Mouse (Mus musculus) erythroid progenitor cell, adult 5-6 weeks (primary cell): ENCODE measurements at regions not wholly inside any gene's neighbourhood (a gene's known extent, or its start where the extent isn't known, plus 50 kb on each side); places are given as distances from the start of the nearest gene placed in this dataset.
"Not testable (repeated sequence)": the region's sequence is repeated elsewhere in the genome, so short reads cannot be mapped to it uniquely, and the experiment has no call there.

Source experiments
- ATAC-seq: replicated peaks from 2 replicates; pipeline ENCODE4 v1.8.0; 2016; ENCODE audit warnings: moderate number of reproducible peaks, mild to moderate bottlenecking, moderate TSS enrichment, inconsistent platforms; ENCODE audit not compliant: poor library complexity, low FRiP score, severe bottlenecking

DNA sequence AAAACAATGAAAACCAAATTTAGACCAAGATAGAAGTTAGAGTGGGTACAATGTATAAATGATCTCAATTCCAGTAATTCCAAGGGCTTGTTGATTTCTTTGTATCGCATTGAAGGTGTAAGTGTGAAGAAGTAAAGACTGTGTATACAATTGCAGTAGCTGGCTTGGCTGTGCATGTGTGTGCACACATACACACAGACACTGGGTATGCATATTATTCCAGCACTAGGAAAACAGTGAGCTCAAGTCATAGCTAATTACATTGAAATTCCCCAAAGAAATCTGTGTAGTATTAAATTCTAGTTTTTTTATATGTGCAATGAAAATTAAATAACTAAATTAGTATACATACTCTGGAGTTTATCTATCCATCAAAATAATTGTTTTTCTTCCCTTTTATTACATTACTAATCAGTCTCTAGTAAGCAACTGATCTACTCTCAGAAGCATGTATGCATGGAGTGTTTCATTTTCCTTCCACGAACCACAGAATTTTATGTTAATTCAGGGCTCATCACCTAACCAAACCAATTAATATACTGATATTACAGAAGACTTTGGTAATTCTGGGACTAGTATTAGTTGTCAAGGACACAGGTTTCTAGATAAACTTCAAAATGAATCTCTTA lies 56.5 kb downstream of the Gm8797 start:
- ATAC-seq, result no peak

DNA sequence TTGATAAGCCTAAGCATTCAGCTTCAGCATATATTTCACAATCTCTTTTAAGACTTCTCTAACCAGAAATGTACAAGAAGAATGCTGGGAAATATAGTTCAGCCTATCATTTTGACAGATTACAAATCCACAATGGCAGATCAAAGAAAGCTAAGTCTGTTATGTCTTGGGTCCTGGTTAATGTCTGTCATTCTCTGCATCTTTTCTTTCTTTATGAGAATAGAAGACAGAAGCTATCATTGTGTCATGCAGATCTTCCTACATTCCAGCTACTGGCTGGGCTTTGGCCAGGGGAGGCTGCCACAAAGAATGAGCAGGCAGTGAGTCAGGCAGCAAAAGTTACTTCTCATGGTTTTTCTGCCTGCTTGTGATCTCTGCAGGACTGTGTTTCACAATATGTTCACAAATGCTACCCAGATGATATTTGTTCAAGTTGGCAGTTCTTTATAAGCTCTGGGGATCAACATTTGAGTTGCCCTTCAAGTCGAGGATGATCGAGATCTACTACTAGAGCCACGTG lies 60.5 kb downstream of the Gm8797 start:
- no peak for ATAC-seq

GRCm38 (mm10) chr3:5820243-5820642 lies 69.6 kb downstream of the Gm8797 start:
- not testable (repeated sequence) for ATAC-seq

DNA sequence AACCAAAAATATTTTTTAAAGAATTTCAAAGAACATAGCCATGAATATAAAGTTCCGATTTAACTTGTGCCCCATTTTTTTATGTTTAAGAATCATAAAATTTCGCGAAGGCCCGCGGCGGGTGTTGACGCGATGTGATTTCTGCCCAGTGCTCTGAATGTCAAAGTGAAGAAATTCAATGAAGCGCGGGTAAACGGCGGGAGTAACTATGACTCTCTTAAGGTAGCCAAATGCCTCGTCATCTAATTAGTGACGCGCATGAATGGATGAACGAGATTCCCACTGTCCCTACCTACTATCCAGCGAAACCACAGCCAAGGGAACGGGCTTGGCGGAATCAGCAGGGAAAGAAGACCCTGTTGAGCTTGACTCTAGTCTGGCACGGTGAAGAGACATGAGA lies 109.6 kb downstream of the Gm8797 start:
- ATAC-seq, result not testable (repeated sequence)

DNA sequence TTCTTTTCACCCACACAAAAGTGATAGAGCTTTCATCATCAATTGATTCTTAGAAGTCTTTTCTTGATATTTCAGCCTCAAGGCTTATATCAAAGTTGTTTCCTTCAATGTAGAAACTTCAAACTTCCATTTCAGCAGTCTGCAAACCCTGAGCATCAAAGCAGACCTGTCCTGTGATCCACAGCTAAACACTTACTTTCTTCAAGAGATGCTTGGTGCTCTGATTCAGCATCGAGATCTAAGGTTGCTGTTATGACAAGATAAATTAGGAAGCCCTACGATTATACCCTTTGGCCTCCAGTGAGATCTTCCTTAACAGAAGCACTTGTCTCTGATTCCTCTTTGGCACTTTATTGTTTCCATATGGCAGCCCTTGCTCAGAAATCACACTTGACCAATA lies 119.8 kb downstream of the Gm8797 start:
- no peak for ATAC-seq

DNA sequence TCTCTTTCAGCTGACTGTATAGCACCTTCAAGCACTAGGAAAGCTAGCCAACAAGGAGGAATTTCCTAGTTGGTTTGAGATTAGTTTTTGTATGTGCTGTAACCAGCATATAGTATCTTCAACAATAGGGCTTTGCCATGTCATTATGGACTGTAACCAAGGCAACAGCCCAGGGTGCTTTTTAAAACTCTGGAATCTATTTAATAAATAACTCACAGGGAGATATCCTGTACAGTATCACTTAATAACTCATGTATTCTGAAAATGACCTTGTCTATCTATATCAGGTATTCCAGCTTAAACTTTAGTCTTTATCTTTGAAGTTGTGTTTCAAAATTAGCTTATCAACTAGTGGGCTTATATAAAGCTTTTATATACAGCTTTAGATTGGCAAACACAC lies 128.5 kb downstream of the Gm8797 start:
- no peak for ATAC-seq

DNA sequence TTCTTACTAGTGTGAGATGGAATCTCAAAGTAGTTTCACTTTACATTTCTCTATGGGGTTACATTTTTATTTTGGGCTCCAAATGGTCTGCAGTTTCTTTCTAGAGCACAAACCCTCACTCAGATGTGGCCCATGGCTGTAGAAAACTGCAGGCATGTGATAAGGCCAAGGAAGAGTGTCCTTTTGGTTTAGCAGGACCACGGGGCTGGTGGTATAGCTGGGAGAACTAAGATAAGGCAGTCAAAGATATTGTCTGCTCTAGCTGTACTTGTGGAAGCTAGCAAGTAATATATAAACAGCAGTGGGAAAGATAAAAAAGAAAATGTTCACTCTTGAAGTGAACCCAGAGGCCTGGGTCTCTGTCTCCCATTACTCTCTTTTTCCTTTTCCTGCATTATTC lies 166.9 kb downstream of the Gm8797 start:
- ATAC-seq, result no peak

DNA sequence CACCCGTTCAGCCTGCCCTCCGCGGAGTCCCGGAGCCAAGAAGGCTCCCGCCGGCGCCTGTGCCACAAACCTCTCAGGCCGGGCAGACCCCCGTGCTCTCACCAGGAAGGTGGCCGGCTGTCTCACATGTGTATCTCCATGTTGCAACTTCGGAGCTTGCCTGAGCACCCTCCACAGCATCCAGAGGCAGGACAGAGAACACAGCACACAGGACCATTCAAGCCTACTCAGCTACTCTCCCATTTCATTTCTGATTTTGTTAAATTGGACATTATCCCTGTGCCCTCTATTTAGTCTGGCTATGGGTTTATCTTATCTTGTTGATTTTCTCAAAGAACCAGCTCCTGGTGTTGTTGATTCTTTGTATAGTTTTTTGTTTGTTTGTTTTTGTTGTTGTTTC lies 199.6 kb downstream of the Gm8797 start:
- not testable (repeated sequence) for ATAC-seq

DNA sequence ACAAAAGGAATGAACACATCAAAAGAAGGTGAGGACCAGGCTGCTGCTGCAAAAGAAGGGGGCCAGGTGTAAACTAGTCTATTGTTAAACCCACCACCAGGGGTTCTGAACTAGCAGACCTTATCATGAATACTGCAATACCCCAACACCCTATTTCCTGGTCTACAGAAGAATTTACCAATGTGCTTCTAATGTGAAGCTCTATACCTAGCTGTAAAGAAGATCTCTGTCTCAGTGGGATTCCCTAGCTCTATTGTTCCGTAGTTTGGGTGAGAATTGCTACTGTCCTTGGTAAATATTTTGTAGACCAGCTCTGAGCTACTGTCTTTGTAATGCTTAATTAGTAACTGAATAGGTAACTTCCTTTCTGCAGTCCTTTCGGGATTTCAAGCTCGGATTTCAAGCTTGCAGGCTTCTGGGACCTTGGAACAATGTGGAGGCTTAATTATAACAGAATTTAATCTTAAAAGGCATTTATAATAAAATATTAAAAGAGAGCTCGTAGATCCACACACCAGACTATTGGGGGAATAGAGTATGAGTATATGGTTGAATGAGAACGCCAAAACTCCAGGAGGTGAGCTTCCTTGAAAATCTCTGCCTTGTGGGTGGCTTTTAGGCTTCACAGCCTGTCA lies 238.5 kb downstream of the Gm8797 start:
- ATAC-seq, result not testable (repeated sequence)

DNA sequence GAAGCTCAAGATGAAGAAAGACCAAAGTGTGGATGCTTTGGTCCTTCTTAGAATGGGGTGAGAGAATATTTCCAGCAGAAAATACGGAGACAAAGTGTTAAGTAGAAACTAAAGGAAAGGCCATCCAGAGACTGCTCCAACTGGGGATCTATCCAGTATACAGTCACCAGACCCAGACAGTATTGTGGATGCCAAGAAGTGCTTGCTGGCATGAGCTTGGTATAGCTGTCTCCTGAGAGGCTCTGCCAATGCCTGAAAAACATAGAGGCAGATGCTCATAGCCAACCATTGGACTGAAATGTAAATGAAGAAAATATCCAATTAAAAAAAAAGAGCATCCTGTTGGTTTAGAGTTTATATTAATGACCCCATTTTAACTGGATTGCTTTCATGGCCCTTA lies 253.8 kb downstream of the Gm8797 start:
- ATAC-seq, result no peak

GRCm38 (mm10) chr3:6018749-6019148 lies 268.1 kb downstream of the Gm8797 start:
- ATAC-seq, result no peak

GRCm38 (mm10) chr3:6041325-6041724 lies 290.7 kb downstream of the Gm8797 start:
- ATAC-seq, result not testable (repeated sequence)

DNA sequence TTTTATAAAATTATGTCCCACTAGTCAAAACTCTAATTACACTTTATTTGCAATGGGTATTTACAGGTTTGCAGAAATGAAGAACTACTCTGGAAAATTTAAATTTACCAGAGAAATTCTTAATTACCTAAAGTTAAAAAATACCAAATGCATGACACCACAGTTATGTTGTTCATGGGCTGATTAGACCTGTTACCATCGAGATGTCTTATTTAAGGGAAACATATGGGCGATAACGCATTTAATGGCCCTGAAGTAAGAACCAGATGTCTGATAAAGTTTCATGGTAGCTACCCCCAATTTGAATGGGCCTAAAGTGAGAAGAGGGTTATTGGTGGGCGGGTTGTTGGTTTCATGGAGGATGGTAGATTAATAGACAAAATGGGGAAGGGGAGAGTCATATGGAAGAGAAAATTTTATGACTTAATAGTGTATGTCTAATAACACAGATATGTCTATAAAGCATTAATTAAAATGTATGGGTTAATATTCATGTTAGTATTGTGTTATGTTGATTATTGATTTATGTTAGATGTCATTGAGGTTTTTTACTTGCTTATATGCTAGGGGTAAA lies 299.0 kb downstream of the Gm8797 start:
- ATAC-seq, result no peak

- no peak for ATAC-seq
Measured at GRCm38 (mm10) chr3:6051901-6052300, 301.3 kb downstream of the Gm8797 start.

DNA sequence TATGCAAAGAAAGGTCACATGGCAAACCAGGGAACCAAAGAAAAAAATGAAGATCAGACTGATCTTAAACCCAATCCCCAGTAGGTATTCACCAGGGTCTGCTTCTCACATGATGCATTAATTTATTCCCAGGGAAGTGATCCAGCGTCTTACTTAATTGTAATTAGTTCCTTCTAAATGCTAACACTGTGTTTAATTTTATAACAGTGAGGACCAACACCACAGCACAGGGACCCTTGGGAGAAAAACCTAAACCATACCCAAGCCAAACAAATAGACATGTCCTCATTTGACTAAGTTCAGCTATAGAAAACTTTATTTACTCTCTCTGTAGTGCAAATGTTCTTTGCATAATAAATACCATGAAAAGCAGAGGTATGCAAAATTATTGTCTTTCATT lies 333.2 kb downstream of the Gm8797 start:
- ATAC-seq, result no peak

DNA sequence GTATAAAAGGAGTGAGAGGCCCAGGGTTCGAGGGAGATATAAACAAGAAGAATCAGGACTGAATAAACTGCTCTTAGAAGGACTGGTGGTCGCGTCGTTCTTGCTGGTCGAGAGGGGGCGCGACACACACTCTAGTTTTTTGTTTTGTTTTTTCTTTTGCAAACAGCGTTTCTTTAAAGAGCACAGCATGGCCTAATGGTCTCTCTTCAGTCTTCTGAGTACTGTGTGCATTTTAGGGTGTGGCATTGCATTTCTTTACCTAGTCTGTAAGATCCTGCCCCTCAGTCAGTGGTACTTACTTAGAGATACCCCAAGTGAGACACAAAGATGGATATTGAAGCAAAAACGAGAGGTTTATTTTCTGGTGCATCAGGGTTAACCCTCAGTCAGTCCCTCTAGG lies 336.7 kb downstream of the Gm8797 start:
- ATAC-seq, result no peak

DNA sequence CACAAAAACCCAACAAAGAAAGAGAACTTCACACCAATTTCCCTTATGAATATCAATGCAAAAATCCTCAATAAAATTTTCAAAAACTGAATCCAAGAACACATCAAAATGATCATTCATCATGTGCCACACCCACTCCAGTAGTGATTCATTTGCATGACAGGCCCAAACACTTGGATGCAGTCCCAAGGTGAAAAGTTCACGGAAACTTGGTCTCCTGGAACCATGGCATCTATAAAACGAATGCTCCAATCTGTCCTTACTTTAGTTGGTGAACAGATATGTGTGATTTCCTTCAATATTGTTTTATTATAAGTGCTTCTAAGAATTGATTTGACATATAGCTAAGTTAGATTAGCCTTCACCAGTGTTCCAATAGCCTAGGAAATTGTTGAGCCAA lies 343.3 kb downstream of the Gm8797 start:
- no peak for ATAC-seq

DNA sequence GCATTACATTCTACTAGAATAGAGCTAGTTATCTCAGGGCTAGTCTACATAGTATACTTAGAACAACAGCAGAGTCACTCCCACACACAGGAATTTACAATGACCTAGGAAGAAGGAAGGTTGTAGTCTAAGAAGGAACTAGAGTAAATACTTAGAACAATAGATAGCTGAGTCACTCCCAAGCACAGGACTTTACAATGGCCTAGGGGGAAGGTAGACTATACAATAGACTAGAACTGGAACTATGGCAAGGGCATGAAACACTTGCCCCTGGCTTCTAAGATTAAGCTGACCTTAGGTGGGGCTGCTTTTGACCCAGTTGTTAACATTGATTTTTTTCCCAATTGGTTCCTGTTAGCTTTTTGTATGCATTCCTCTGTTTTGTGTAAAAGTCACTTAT lies 343.8 kb downstream of the Gm8797 start:
- not testable (repeated sequence) for ATAC-seq

DNA sequence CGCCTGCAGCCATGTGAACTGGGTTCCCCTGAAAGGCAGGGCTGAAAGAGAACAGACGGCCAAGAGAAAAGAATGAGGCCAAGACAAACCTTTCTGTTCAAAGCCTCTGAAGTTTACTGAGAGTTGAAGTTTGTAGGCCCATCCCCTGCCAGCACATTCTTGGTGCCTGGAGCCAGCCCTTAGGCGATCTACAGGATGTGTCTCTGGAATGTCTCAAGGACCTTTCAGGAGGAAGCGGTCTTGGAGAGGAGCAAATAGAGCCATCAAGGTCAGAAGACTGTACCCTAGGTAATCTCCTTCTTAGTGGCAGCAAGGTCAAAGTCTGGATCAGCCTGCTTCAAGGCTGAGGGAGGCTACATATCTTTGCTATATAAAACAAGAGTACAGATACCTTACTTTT lies 350.3 kb downstream of the Gm8797 start:
- ATAC-seq, result no peak

- ATAC-seq, result no peak
Measured at GRCm38 (mm10) chr3:6102866-6103265, 352.3 kb downstream of the Gm8797 start.

GRCm38 (mm10) chr3:6106659-6107058 lies 356.1 kb downstream of the Gm8797 start:
- no peak for ATAC-seq
